Mouse (Mus musculus): ENCODE data around the gene 2200002D01Rik. TPM values are rescaled to one million over a fixed set of nuclear protein-coding genes. Genes with fewer than 3 reads are reported as not detected.
A peak's percentile ranks its signal among the peaks of the same experiment; 100 is the strongest.

Gene 2200002D01Rik
- total RNA-seq (2014; rRNA removed) (not detected in 2 replicates), polyA plus RNA-seq (2015; fragmentation: Nextera tagmentation; extraction: Ambion mirVana) (0.91 and 1.4 TPM in 2 replicates)

- Histone ChIP-seq H3K9ac (replicated peaks; ENCODE audit: low read length) (0 out of 2 replicates have a peak within 1 kb of the TSS, but pooled peaks have one; percentile 4), H3K27me3 (ENCODE audit: insufficient read depth, low read length) (no peaks in the 10 kb centered on the region), H3K4me2 (ENCODE audit: low read depth, low read length) (peak within 1 kb of the TSS; percentile 45), H3K9me3 (ENCODE audit: low read length) (no peaks in the 10 kb centered on the region), H3K27ac (no peak within 1 kb of the TSS), H3K4me3 (ENCODE audit: low read length) (peak within 1 kb of the TSS; percentile 6; the same call in 1 of the 2 replicates), H3K36me3 (ENCODE audit: insufficient read depth, low read length) (peaks cover 3% of the 10 kb centered on the region; the same call in 1 of the 2 replicates), H3K4me1 (ENCODE audit: insufficient read depth, low read length) (no peaks in the 10 kb centered on the region)
- ATAC-seq, result peak; percentile 31; the same call in 1 of the 2 replicates
- TF ChIP-seq CTCF (IDR thresholded peaks at IDR 0.05; ENCODE audit: low read depth), result no peak
- DNase-seq (ENCODE audit: low spot score), result no peak
- 28% methylated on average over 20 of the region's 20 CpGs for WGBS
Observed at GRCm38 (mm10) chr7:29248261-29248841, at the start of gene 2200002D01Rik. 2200002D01Rik (minus strand) TSS chr7:29248466.

DNA sequence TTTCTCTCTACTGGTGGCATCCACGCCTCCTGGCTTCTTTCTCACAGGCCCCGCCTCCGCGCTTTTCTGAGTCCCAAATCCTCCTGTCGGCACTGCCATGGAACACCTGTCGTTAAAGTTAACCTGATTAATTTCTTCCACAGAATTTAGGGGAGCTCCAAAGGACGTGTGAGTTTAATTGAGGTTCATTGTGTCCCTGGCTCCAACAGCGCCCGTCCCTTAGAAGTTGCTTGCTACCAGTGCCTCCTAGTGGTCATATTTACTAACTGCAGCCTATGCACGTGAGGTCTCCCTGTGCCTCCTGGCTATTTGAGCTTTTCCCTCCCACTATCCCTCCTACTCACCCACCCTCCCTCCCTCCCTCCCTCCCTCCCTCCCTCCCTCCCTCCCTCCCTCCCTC lies 48.7 kb upstream of the 2200002D01Rik start:
- DNase-seq (ENCODE audit: low spot score) (peak; percentile 86), ATAC-seq (peak; percentile 2; the same call in 1 of the 2 replicates)
- Histone ChIP-seq H3K27me3 (ENCODE audit: insufficient read depth, low read length) (no peaks in the 10 kb centered on the region), H3K9ac (replicated peaks; ENCODE audit: low read length) (no peak overlapping the region), H3K4me2 (ENCODE audit: low read depth, low read length) (no peak overlapping the region), H3K4me1 (ENCODE audit: insufficient read depth, low read length) (no peaks in the 10 kb centered on the region), H3K4me3 (ENCODE audit: low read length) (no peak overlapping the region), H3K36me3 (ENCODE audit: insufficient read depth, low read length) (no peaks in the 10 kb centered on the region), H3K27ac (no peak overlapping the region), H3K9me3 (ENCODE audit: low read length) (no peaks in the 10 kb centered on the region)
- 13% methylated on average over 10 of the region's 10 CpGs for WGBS
- peak; percentile 88 for TF ChIP-seq CTCF (IDR thresholded peaks at IDR 0.05; ENCODE audit: low read depth)

DNA sequence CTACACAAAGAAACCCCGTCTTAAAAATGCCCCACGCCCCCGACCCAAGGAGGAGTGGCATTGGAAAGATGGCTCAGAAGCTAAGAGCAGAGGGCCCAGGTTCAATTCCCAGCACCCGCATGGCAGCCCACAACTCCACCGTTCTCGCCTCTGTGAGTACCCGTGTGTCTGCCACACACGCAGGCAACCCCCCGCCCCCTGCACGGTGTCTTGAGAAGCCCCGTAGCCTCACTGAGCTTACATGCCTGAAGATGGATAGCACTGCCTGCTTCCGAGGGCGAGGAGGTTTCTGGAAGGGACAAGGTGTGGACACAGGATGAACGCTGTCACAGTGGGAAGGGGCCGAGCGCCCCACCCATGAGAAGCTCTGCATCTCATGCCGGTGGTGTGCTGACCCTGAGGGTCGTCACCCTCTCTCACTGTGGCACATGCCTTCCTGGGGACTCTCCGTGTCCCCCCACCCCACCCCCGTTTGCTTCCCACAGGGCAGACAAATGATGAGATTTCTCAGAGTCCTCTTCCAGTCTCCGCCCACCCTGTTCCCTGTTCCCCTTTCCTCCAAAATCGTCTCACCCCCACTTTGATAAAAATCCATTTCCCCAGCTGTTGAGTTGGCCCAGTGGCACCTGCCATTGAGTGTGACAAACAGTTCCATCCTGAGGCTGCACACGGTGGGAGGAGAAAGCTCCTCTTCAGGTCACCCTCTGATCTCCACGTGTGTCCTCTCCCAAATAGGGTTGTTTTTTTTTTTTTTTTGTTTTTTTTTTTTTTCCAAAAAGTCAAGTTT lies 47.8 kb upstream of the 2200002D01Rik start:
- H3K9me3 ChIP-seq (ENCODE audit: low read length), result no peaks in the 10 kb centered on the region
- no peak for TF ChIP-seq CTCF (IDR thresholded peaks at IDR 0.05; ENCODE audit: low read depth)
- no peak overlapping the region for H3K4me2 ChIP-seq (ENCODE audit: low read depth, low read length)
- no peak overlapping the region for H3K4me3 ChIP-seq (ENCODE audit: low read length)
- no peaks in the 10 kb centered on the region for H3K27me3 ChIP-seq (ENCODE audit: insufficient read depth, low read length)
- no peaks in the 10 kb centered on the region for H3K36me3 ChIP-seq (ENCODE audit: insufficient read depth, low read length)
- DNase-seq (ENCODE audit: low spot score), result no peak
- no peak overlapping the region for H3K9ac ChIP-seq (replicated peaks; ENCODE audit: low read length)
- no peak for ATAC-seq
- H3K4me1 ChIP-seq (ENCODE audit: insufficient read depth, low read length), result no peaks in the 10 kb centered on the region
- 82% methylated on average over 24 of the region's 24 CpGs for WGBS
- H3K27ac ChIP-seq, result no peak overlapping the region

DNA sequence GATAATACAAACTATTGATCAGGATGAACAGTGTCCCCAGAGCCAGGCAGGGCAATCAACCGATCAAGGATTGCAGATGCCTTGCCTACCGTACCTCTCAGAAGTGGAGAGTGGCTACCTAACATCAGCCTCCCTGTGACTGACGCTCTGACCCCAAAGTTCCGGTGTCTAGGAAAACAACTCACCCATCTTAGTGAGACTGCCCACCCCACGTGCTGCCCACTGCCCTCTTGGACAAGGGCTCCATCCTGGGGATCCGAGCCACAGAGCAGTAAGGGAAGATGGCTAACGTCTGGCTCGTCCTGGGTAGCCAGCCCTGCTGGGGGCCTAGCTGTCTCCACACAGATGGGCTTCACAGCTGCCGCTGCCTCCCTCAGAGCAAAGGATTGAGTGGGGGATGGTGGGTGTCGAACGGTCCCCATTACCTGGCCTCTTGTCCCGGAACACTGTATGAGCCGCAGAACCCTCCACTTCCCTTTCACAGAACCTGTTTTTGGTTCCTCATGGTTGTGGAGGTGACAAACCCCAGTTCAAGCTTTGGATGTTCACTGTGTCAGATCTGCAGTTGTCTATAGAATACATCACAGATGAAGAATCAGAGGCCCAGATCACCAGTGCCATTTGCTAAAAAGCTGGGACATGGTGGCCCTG lies 46.0 kb upstream of the 2200002D01Rik start:
- Histone ChIP-seq H3K4me3 (ENCODE audit: low read length) (no peak overlapping the region), H3K27ac (0 out of 2 replicates have a peak overlapping the region, but pooled peaks have one; percentile 27), H3K4me2 (ENCODE audit: low read depth, low read length) (no peak overlapping the region), H3K4me1 (ENCODE audit: insufficient read depth, low read length) (0 out of 2 replicates have a peak, but pooled peaks cover 1% of the 10 kb centered on the region), H3K36me3 (ENCODE audit: insufficient read depth, low read length) (no peaks in the 10 kb centered on the region), H3K9ac (replicated peaks; ENCODE audit: low read length) (no peak overlapping the region), H3K27me3 (ENCODE audit: insufficient read depth, low read length) (no peaks in the 10 kb centered on the region), H3K9me3 (ENCODE audit: low read length) (no peaks in the 10 kb centered on the region)
- no peak for TF ChIP-seq CTCF (IDR thresholded peaks at IDR 0.05; ENCODE audit: low read depth)
- no peak for DNase-seq (ENCODE audit: low spot score)
- ATAC-seq, result no peak
- 58% methylated on average over 13 of the region's 13 CpGs for WGBS

GRCm38 (mm10) chr7:29293131-29294065 lies 45.1 kb upstream of the 2200002D01Rik start:
- WGBS, result 32% methylated on average over 19 of the region's 19 CpGs
- no peak for ATAC-seq
- Histone ChIP-seq H3K4me3 (ENCODE audit: low read length) (no peak overlapping the region), H3K9ac (replicated peaks; ENCODE audit: low read length) (no peak overlapping the region), H3K36me3 (ENCODE audit: insufficient read depth, low read length) (no peaks in the 10 kb centered on the region), H3K4me1 (ENCODE audit: insufficient read depth, low read length) (0 out of 2 replicates have a peak, but pooled peaks cover 6% of the 10 kb centered on the region), H3K9me3 (ENCODE audit: low read length) (no peaks in the 10 kb centered on the region), H3K27me3 (ENCODE audit: insufficient read depth, low read length) (no peaks in the 10 kb centered on the region), H3K27ac (peak overlapping the region; percentile 27; the same call in 1 of the 2 replicates), H3K4me2 (ENCODE audit: low read depth, low read length) (no peak overlapping the region)
- TF ChIP-seq CTCF (IDR thresholded peaks at IDR 0.05; ENCODE audit: low read depth), result no peak
- no peak for DNase-seq (ENCODE audit: low spot score)
